Mouse (Mus musculus): ENCODE measurements around the gene Shmt2.

Gene Shmt2

GRCm38 (mm10) chr10:127512813-127513212 is 9.4 kb downstream of the Shmt2 start:
- DNase-seq (ENCODE audit: low read depth in 2 of 2, low spot score in 2 of 2) = peak; percentile 96 to 97

GRCm38 (mm10) chr10:127512307-127512666 is 10.0 kb downstream of the Shmt2 start:
- no peak for DNase-seq (ENCODE audit: low read depth in 2 of 2, low spot score in 2 of 2)

- DNase-seq (ENCODE audit: low read depth in 2 of 2, low spot score in 2 of 2) = peak in 1 of 2 experiments; percentile 50
These were observed 10.5 kb downstream of the Shmt2 start for GRCm38 (mm10) chr10:127511634-127512306.

- DNase-seq (ENCODE audit: low read depth in 2 of 2, low spot score in 2 of 2) = no peak
These were observed 11.2 kb downstream of the Shmt2 start for GRCm38 (mm10) chr10:127510895-127511617.

GRCm38 (mm10) chr10:127509837-127510701 is 12.2 kb downstream of the Shmt2 start:
- DNase-seq (ENCODE audit: low read depth in 2 of 2, low spot score in 2 of 2) = no peak

- DNase-seq (ENCODE audit: low read depth in 2 of 2, low spot score in 2 of 2) = peak; percentile 77 to 87
These were observed 13.0 kb downstream of the Shmt2 start for GRCm38 (mm10) chr10:127509051-127509836.

- DNase-seq (ENCODE audit: low read depth in 2 of 2, low spot score in 2 of 2) = peak; percentile 67 to 84
These were observed 14.0 kb downstream of the Shmt2 start for GRCm38 (mm10) chr10:127508239-127508638.

- DNase-seq (ENCODE audit: low read depth in 2 of 2, low spot score in 2 of 2) = no peak
These were observed 21.1 kb downstream of the Shmt2 start, which contains the start of gene Stac3 for GRCm38 (mm10) chr10:127500894-127501893. Stac3 (plus strand) TSS chr10:127501686.

- DNase-seq (ENCODE audit: low read depth in 2 of 2, low spot score in 2 of 2) = no peak
These were observed 22.2 kb downstream of the Shmt2 start for GRCm38 (mm10) chr10:127500042-127500441.

GRCm38 (mm10) chr10:127499516-127499915 is 22.7 kb downstream of the Shmt2 start:
- DNase-seq (ENCODE audit: low read depth in 2 of 2, low spot score in 2 of 2) = no peak

GRCm38 (mm10) chr10:127496156-127496555 is 26.1 kb downstream of the Shmt2 start:
- DNase-seq (ENCODE audit: low read depth in 2 of 2, low spot score in 2 of 2) = no peak

GRCm38 (mm10) chr10:127492118-127492517 is 30.1 kb downstream of the Shmt2 start:
- DNase-seq (ENCODE audit: low read depth in 2 of 2, low spot score in 2 of 2) = no peak

- no peak for DNase-seq (ENCODE audit: low read depth in 2 of 2, low spot score in 2 of 2)
These were observed 31.1 kb downstream of the Shmt2 start for GRCm38 (mm10) chr10:127491128-127491512.

- no peak for DNase-seq (ENCODE audit: low read depth in 2 of 2, low spot score in 2 of 2)
These were observed 31.8 kb downstream of the Shmt2 start for GRCm38 (mm10) chr10:127490160-127491127.

GRCm38 (mm10) chr10:127488856-127489255 is 33.4 kb downstream of the Shmt2 start:
- no peak for DNase-seq (ENCODE audit: low read depth in 2 of 2, low spot score in 2 of 2)

GRCm38 (mm10) chr10:127485235-127485634 is 37.0 kb downstream of the Shmt2 start:
- DNase-seq (ENCODE audit: low read depth in 2 of 2, low spot score in 2 of 2) = no peak

- no peak for DNase-seq (ENCODE audit: low read depth in 2 of 2, low spot score in 2 of 2)
These were observed 41.1 kb downstream of the Shmt2 start for GRCm38 (mm10) chr10:127480833-127481813.
